Mouse (Mus musculus): ENCODE results near the gene Tead1.

DNA sequence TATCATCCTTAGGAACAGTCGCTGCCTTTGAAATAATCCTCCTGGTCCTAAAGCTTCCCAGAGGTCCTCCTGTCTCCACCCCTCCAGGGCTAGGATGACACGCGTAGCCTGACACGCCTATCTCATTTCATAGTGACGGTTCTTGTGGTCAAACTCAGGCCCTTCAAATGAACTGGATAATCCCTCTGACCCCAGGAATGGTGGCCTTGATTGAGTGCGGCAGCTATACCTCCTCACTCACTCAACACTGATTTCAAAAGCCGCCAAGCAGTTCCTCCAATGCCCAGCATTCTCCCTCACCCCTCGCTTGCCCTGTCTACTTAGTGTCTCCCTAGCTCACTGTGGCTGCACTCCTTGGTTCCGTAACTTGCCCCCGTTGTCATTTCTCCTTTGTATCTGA is 230.0 kb downstream of the Tead1 start:
- TF ChIP-seq POLR2A (IDR thresholded peaks at IDR 0.05; ENCODE audit: insufficient read depth, low read depth, low read length) (no peak), CTCF (IDR thresholded peaks at IDR 0.05; ENCODE audit: insufficient read depth, low read depth, low read length) (no peak)
